Comparison of ENCODE assay signal across 7 mouse cellular contexts in genomic region chr16:20535296-20536080, GRCm38 (mm10). TPM values are rescaled to one million over a fixed set of nuclear protein-coding genes. Genes with fewer than 3 reads are reported as not detected.
DNase-seq lines count a peak whose midpoint lies in the region; ATAC-seq lines count a peak whose summit lies in the region.

TSS of gene Ap2m1 (plus strand) at chr16:20535478.

- H3K4me3 ChIP-seq in intestine, embryonic 16.5 days (ENCODE audit: low read length): peak within 1 kb of the TSS; percentile 84
- peak within 1 kb of the TSS; percentile 73 for H3K4me3 ChIP-seq in midbrain, embryonic 11.5 days (ENCODE audit: low read depth, low read length)

- DNase-seq in adrenal gland, adult 8-10 months: peak; percentile 97
- DNase-seq in embryo, embryonic 9.5 days (ENCODE audit: extremely low spot score): peak; percentile 95
- DNase-seq in gastrocnemius, postnatal 4 days (ENCODE audit: low spot score in 2 of 2): peak; percentile 86 to 93
- peak; percentile 93 for DNase-seq in left cerebral cortex, postnatal 36 days (ENCODE audit: low spot score in 2 of 2)
- peak; percentile 99 for DNase-seq in midbrain, embryonic 11.5 days (ENCODE audit: low spot score, missing footprints)
- DNase-seq in skeletal muscle tissue, adult 2 months (ENCODE audit: low read depth, low spot score): peak; percentile 100

- peak within 1 kb of the TSS; percentile 69 for H3K4me2 ChIP-seq in intestine, embryonic 16.5 days (ENCODE audit: low read depth, low read length)
- peak within 1 kb of the TSS; percentile 87 for H3K4me2 ChIP-seq in midbrain, embryonic 11.5 days

- under 1% methylated on average over 52 of the region's 52 CpGs for WGBS in intestine, embryonic 16.5 days
- WGBS in midbrain, embryonic 11.5 days: under 1% methylated on average over 48 of the region's 52 CpGs

- H3K9ac ChIP-seq in intestine, embryonic 16.5 days (ENCODE audit: low read depth, low read length): peak within 1 kb of the TSS; percentile 92
- peak within 1 kb of the TSS; percentile 94 for H3K9ac ChIP-seq in midbrain, embryonic 11.5 days (ENCODE audit: low read length)

- peak within 1 kb of the TSS; percentile 92 for H3K27ac ChIP-seq in intestine, embryonic 16.5 days (ENCODE audit: low read length)
- H3K27ac ChIP-seq in midbrain, embryonic 11.5 days (ENCODE audit: low read depth, low read length): peak within 1 kb of the TSS; percentile 53; the same call in 1 of the 2 replicates

- peak; percentile 97 for ATAC-seq in intestine, embryonic 16.5 days
- peak; percentile 97 for ATAC-seq in midbrain, embryonic 11.5 days (ENCODE audit: low FRiP score)

- no peaks in the 10 kb centered on the region for H3K9me3 ChIP-seq in intestine, embryonic 16.5 days (ENCODE audit: control insufficient read depth, low read length)
- no peaks in the 10 kb centered on the region for H3K9me3 ChIP-seq in midbrain, embryonic 11.5 days (ENCODE audit: control insufficient read depth, low read length)

- intact Hi-C loops in left cerebral cortex, postnatal 36 days (cut with DNase I): loop anchor here (5.0 kb wide), 1 partner anchor 38 kb away; the partner anchor contains the start of gene Eif2b5

- H3K36me3 ChIP-seq in intestine, embryonic 16.5 days (ENCODE audit: control insufficient read depth, insufficient read depth, low read length): peaks cover 22% of the 10 kb centered on the region
- H3K36me3 ChIP-seq in midbrain, embryonic 11.5 days (ENCODE audit: control insufficient read depth, insufficient read depth, low read length): peaks cover 22% of the 10 kb centered on the region

- H3K4me1 ChIP-seq in intestine, embryonic 16.5 days (ENCODE audit: control insufficient read depth, insufficient read depth, low read length): peaks cover 17% of the 10 kb centered on the region
- peaks cover 16% of the 10 kb centered on the region for H3K4me1 ChIP-seq in midbrain, embryonic 11.5 days (ENCODE audit: control insufficient read depth, insufficient read depth, low read length)

- H3K27me3 ChIP-seq in intestine, embryonic 16.5 days (replicated peaks; ENCODE audit: control insufficient read depth, insufficient read depth, low read length): no peaks in the 10 kb centered on the region
- H3K27me3 ChIP-seq in midbrain, embryonic 11.5 days (ENCODE audit: control insufficient read depth, insufficient read depth, low read length): no peaks in the 10 kb centered on the region

RNA-seq across cellular contexts. Expression of gene Ap2m1, which starts in this region (rescaled TPM):
- 100 to 1,000 TPM; 273 to 406 (median 325) TPM for total RNA-seq in adrenal gland, adult 8-10 months (2022)
- 100 to 1,000 TPM; 234 to 258 TPM for total RNA-seq in gastrocnemius, postnatal 4 days (2021)
- 679 and 681 TPM in 2 replicates for polyA plus RNA-seq in intestine, embryonic 16.5 days (2015; fragmentation: Nextera tagmentation; extraction: Ambion mirVana)
- 100 to 1,000 TPM; 792 to 907 TPM for total RNA-seq in left cerebral cortex, postnatal 36 days (2021)
- 867 and 919 TPM in 2 replicates for polyA plus RNA-seq in midbrain, embryonic 11.5 days (2014; fragmentation: Nextera tagmentation; extraction: Ambion mirVana)

Comparison
In these comparisons a context has a peak if more than half of its experiments do, and no peak if none do; other contexts are left out.
1. Peak in every context shown above with its lines: DNase-seq, ATAC-seq, H3K4me3 ChIP-seq and H3K27ac ChIP-seq.